Mouse (Mus musculus) hindbrain, embryonic 14.5 days (tissue): ENCODE data around the gene Atp9a. TPM values are rescaled to one million over a fixed set of nuclear protein-coding genes. Genes with fewer than 3 reads are reported as not detected.
A peak's percentile ranks its signal among the peaks of the same experiment; 100 is the strongest.

Source experiments
- ATAC-seq: fragments of 200-750 bp; cut with Nextera tagmentation; 2 replicates; pipeline ENCODE4 v1.8.0; 2017; ENCODE audit warnings: moderate number of reproducible peaks, mild to moderate bottlenecking, moderate TSS enrichment, moderate library complexity; ENCODE audit not compliant: low FRiP score
- DNase-seq: peaks from one replicate; pipeline ENCODE4 v3.0.0-alpha.2; 2015; ENCODE audit warnings: low spot score
- H3K27ac ChIP-seq: fragments of 300-500 bp; sonication (generic); 2 replicates; pipeline ENCODE4 v1.5.1; 2014; ENCODE audit warnings: mild to moderate bottlenecking, moderate library complexity
- H3K27me3 ChIP-seq: fragments of 300-500 bp; sonication (generic); 2 replicates; pipeline ENCODE4 v1.6.1; 2014; ENCODE audit warnings: mild to moderate bottlenecking, low read length, mixed read lengths; ENCODE audit not compliant: control insufficient read depth, insufficient read depth
- H3K36me3 ChIP-seq: fragments of 300-500 bp; sonication (generic); replicated peaks from 2 replicates; pipeline ENCODE4 v1.6.1; 2014; ENCODE audit not compliant: control insufficient read depth, insufficient read depth
- H3K4me1 ChIP-seq: fragments of 300-500 bp; sonication (generic); replicated peaks from 2 replicates; pipeline ENCODE4 v1.6.1; 2014; ENCODE audit warnings: antibody characterized with exemption, low read length, mixed read lengths; ENCODE audit not compliant: control insufficient read depth, insufficient read depth
- H3K4me2 ChIP-seq: fragments of 300-500 bp; sonication (generic); replicated peaks from 2 replicates; pipeline ENCODE4 v1.6.1; 2014; ENCODE audit warnings: mild to moderate bottlenecking, moderate library complexity
- H3K4me3 ChIP-seq: fragments of 300-500 bp; sonication (generic); replicated peaks from 2 replicates; pipeline ENCODE4 v1.5.1; 2014; ENCODE audit warnings: mild to moderate bottlenecking, low read length
- H3K9ac ChIP-seq: fragments of 300-500 bp; sonication (generic); 2 replicates; pipeline ENCODE4 v1.6.1; 2014
- H3K9me3 ChIP-seq: fragments of 300-500 bp; sonication (generic); 2 replicates; pipeline ENCODE4 v1.6.1; 2016; ENCODE audit warnings: low read length; ENCODE audit not compliant: control insufficient read depth
- WGBS: fragments of 180-500 bp; shearing (Covaris S2); extraction: QIAGEN DNeasy Blood & Tissue Kit; methylation state at CpG from one replicate; pipeline ENCODE4 v1.1.7; 2014; 5-methylcytosine and 5-hydroxymethylcytosine counted together
- polyA plus RNA-seq: library from polyadenylated mRNA; unstranded; fragments of >200 nt; fragmentation: Nextera tagmentation; extraction: Ambion mirVana; gene quantifications from 2 replicates; pipeline ENCODE4 v1.2.1, GENCODE M21; 2014

Gene Atp9a
- polyA plus RNA-seq, 1 experiment from 2014 or later: 77.1 TPM

DNA sequence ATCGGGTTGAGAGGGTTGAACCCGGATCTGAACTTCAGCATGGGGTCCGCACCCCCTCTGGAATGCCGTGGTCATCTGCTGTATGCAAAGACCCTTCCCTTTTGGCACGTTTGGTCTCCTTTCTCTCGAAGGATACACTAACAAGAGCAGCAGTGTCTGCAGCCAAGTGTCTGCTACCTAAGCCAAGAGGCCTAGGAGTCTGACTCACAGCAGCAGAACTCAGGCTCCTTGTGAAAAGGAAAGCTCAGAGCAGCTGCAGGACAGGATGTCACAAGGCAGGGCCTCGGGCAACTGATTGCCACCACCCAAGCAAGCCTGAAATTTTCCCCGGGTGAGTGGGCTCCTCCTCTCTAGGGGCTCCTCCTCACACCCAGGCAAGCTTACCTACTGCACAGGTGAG lies 94.0 kb downstream of the Atp9a start:
- Histone ChIP-seq H3K4me1 (no peaks in the 10 kb centered on the region), H3K27ac (no peak overlapping the region), H3K4me3 (no peak overlapping the region), H3K27me3 (no peaks in the 10 kb centered on the region), H3K9ac (no peak overlapping the region), H3K4me2 (no peak overlapping the region), H3K36me3 (peaks cover 89% of the 10 kb centered on the region), H3K9me3 (no peaks in the 10 kb centered on the region)
- 83% methylated on average over 8 of the region's 8 CpGs for WGBS
- DNase-seq: no peak
- no peak for ATAC-seq

GRCm38 (mm10) chr2:168644855-168645254 lies 97.4 kb downstream of the Atp9a start:
- no peak overlapping the region for H3K4me2 ChIP-seq
- no peaks in the 10 kb centered on the region for H3K27me3 ChIP-seq
- H3K27ac ChIP-seq: no peak overlapping the region
- H3K36me3 ChIP-seq: peaks cover 91% of the 10 kb centered on the region
- DNase-seq (no peak), ATAC-seq (no peak)
- 35% methylated on average over 6 of the region's 6 CpGs for WGBS
- H3K4me1 ChIP-seq: no peaks in the 10 kb centered on the region
- no peaks in the 10 kb centered on the region for H3K9me3 ChIP-seq
- H3K9ac ChIP-seq: no peak overlapping the region
- H3K4me3 ChIP-seq: no peak overlapping the region

GRCm38 (mm10) chr2:168643524-168644177 lies 98.6 kb downstream of the Atp9a start:
- H3K27ac ChIP-seq: no peak overlapping the region
- no peak overlapping the region for H3K4me3 ChIP-seq
- H3K4me2 ChIP-seq: no peak overlapping the region
- peaks cover 90% of the 10 kb centered on the region for H3K36me3 ChIP-seq
- ATAC-seq (no peak), DNase-seq (no peak)
- H3K9ac ChIP-seq: no peak overlapping the region
- no peaks in the 10 kb centered on the region for H3K27me3 ChIP-seq
- no peaks in the 10 kb centered on the region for H3K4me1 ChIP-seq
- no peaks in the 10 kb centered on the region for H3K9me3 ChIP-seq
- 86% methylated on average over 20 of the region's 20 CpGs for WGBS

DNA sequence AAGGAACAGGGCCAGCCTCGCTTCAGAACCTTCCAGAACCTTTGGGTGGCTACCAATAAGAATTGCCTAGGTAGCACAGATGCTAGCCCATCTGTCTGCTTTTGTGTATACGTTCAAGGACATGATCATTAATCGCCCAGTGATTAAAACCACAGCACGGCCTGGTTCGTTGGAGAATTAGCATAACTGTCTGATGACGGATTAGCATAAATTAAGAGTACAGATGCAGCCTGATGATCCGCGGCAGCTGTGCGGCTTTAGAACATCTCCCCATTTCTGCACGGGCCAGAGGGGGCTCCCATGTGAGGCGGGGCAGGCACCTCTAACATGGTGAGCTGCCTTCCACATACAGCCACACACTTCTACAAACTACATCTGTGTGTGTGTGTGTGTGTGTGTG lies 100.0 kb downstream of the Atp9a start:
- Histone ChIP-seq H3K36me3 (peaks cover 86% of the 10 kb centered on the region), H3K9ac (no peak overlapping the region), H3K27me3 (no peaks in the 10 kb centered on the region), H3K9me3 (no peaks in the 10 kb centered on the region), H3K4me2 (no peak overlapping the region), H3K27ac (0 out of 2 replicates have a peak overlapping the region, but pooled peaks have one; percentile 32), H3K4me1 (no peaks in the 10 kb centered on the region), H3K4me3 (no peak overlapping the region)
- ATAC-seq (peak; percentile 39; the same call in 1 of the 2 replicates), DNase-seq (no peak)
- WGBS: 34% methylated on average over 11 of the region's 11 CpGs

DNA sequence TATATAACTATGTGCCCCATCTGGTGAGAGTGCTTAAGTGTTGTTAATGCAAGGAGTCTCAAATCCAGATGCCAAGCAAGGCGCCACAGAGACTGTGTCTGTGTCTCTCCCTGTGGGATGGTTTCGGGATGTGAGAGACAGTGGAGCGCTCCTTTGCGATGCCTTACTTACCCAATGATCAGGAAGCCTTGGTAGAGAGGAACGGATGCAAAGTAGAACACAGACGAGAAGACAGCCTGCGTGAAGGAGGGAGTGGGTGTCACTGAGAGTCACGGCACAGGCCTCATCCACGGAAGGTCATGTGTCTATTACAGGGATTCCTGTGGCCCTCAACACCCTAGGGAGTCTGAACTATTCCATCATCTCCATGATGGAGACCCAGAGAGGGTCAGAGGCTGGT lies 101.7 kb downstream of the Atp9a start:
- H3K36me3 ChIP-seq: peaks cover 87% of the 10 kb centered on the region
- H3K27me3 ChIP-seq: no peaks in the 10 kb centered on the region
- H3K9ac ChIP-seq: no peak overlapping the region
- H3K27ac ChIP-seq: no peak overlapping the region
- no peak overlapping the region for H3K4me2 ChIP-seq
- WGBS: 93% methylated on average over 9 of the region's 9 CpGs
- DNase-seq: no peak
- H3K4me1 ChIP-seq: no peaks in the 10 kb centered on the region
- H3K4me3 ChIP-seq: no peak overlapping the region
- H3K9me3 ChIP-seq: no peaks in the 10 kb centered on the region
- ATAC-seq: no peak

DNA sequence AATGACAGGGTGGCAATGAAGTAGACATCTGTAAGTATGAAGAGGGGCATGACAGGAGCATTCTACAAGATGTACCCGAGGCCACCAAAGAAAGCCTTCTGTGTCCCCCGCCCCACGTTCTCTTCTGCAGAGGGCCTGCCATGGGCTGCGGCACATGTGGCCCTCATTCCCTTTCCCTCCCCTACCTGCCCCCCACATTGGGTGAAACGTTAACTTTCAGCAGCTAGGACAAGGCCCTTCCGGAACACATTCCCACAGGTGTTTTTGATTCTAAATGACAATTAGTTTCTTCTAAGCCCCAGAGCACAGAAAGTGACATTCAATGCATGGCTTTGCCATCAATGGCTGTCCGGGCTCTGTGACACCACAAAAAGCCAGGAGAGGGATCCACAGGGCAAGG lies 107.3 kb downstream of the Atp9a start:
- 86% methylated on average over 7 of the region's 7 CpGs for WGBS
- H3K27me3 ChIP-seq: no peaks in the 10 kb centered on the region
- no peak overlapping the region for H3K4me3 ChIP-seq
- ATAC-seq: no peak
- no peak overlapping the region for H3K4me2 ChIP-seq
- H3K9ac ChIP-seq: no peak overlapping the region
- peaks cover 71% of the 10 kb centered on the region for H3K36me3 ChIP-seq
- DNase-seq: no peak
- no peaks in the 10 kb centered on the region for H3K9me3 ChIP-seq
- no peaks in the 10 kb centered on the region for H3K4me1 ChIP-seq
- no peak overlapping the region for H3K27ac ChIP-seq

DNA sequence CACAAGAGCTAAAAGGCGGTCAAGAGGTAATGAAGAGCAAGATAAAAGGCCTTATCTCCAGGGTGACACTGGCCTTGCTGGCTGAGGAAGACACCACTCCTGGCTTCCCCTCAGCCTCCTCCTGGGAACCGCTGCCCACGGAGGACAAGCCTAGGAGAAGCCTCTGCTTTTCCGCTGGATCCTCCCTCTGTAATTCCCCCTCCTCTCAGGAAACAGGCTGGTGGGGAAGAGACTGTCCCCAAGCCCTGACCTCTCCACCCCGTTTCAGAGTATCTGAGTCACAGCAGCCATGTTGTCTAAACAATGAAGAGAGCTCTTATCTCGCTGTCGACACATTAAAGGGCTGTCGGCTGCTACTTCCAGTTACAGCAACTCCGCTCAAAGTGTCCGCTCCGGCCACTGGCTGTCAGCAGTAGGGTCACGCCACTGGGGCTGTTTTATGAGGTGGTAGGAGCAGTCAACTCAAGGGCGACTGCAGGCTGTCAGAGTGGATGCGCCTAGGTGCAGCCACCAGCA lies 108.8 kb downstream of the Atp9a start:
- Histone ChIP-seq H3K9ac (no peak overlapping the region), H3K4me1 (no peaks in the 10 kb centered on the region), H3K36me3 (peaks cover 59% of the 10 kb centered on the region), H3K27me3 (no peaks in the 10 kb centered on the region), H3K27ac (no peak overlapping the region), H3K4me3 (no peak overlapping the region), H3K9me3 (no peaks in the 10 kb centered on the region), H3K4me2 (no peak overlapping the region)
- ATAC-seq (no peak), DNase-seq (no peak)
- 61% methylated on average over 14 of the region's 14 CpGs for WGBS

DNA sequence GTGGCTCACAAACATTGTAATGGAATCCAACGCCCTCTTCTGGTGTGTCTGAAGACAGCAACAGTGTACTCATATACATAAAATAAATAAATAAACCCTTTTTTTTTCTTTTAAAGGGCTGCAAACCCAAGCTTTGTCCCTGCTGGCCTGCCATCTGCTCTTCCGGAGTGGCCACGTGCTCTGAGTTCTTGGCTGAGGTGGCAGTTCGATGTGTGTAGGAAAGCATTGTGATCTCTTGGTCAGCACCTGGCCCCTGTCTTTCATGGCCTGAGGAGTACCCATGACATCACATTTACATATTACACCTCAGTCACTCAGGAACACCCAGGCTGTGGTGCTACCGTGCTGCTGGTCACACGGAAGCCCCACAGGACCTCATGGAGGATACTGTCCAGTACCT lies 109.7 kb downstream of the Atp9a start:
- H3K27me3 ChIP-seq: no peaks in the 10 kb centered on the region
- H3K9ac ChIP-seq: no peak overlapping the region
- DNase-seq: no peak
- peaks cover 3% of the 10 kb centered on the region; the same call in 1 of the 2 replicates for H3K4me1 ChIP-seq
- no peak for ATAC-seq
- peaks cover 52% of the 10 kb centered on the region for H3K36me3 ChIP-seq
- no peaks in the 10 kb centered on the region for H3K9me3 ChIP-seq
- H3K4me2 ChIP-seq: no peak overlapping the region
- no peak overlapping the region for H3K27ac ChIP-seq
- WGBS: 84% methylated on average over 6 of the region's 6 CpGs
- no peak overlapping the region for H3K4me3 ChIP-seq

- peaks cover 15% of the 10 kb centered on the region for H3K36me3 ChIP-seq
- no peak overlapping the region for H3K27ac ChIP-seq
- peak; percentile 53; the same call in 1 of the 2 replicates for ATAC-seq
- peaks cover 22% of the 10 kb centered on the region for H3K4me1 ChIP-seq
- no peak overlapping the region for H3K4me3 ChIP-seq
- no peak overlapping the region for H3K4me2 ChIP-seq
- DNase-seq: peak; percentile 87
- H3K9me3 ChIP-seq: no peaks in the 10 kb centered on the region
- H3K27me3 ChIP-seq: no peaks in the 10 kb centered on the region
- no peak overlapping the region for H3K9ac ChIP-seq
- 27% methylated on average over 8 of the region's 8 CpGs for WGBS
Measured at GRCm38 (mm10) chr2:168628787-168629186, 113.4 kb downstream of the Atp9a start.
